Mouse (Mus musculus) activated CD4-positive, CD25-positive, alpha-beta regulatory T cell, adult 4 months (primary cell): ENCODE data around the gene Rnls. TPM values are rescaled to one million over a fixed set of nuclear protein-coding genes. Genes with fewer than 3 reads are reported as not detected.

Source experiments
- ATAC-seq: one replicate; pipeline ENCODE4 v1.8.0; 2017
- polyA plus RNA-seq, 2 experiments: library from polyadenylated mRNA; unstranded; fragments of 100-300 nt; shearing (Covaris generic); gene quantifications; one replicate each; pipeline ENCODE4 v1.2.1; 2017

Rnls gene
- polyA plus RNA-seq, 2 experiments from 2014 or later: 3.5 to 5.8 TPM

GRCm38 (mm10) chr19:33102008-33102782, 289.9 kb downstream of the Rnls start:
- peak; percentile 53 for ATAC-seq

GRCm38 (mm10) chr19:33101093-33102007, 290.7 kb downstream of the Rnls start:
- ATAC-seq: peak; percentile 79

DNA sequence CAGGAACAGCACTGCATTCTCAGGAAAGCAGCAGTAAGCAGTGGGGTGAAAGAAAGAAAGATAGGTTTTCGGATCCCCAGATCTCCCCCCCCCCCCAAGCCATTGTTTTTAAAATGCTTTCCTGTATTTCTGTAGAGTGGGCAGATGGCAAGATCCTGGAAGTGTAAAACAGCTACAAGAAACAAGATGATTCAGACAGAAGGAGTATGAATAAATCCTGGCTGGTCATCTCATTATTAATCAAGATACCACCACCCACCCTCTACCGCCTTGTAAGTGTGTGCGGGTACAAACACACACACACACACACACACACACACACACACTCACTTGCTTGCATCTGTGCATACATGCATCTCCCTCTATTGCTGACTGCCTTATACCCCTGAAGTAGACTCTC, 291.5 kb downstream of the Rnls start:
- ATAC-seq: no peak

GRCm38 (mm10) chr19:33100031-33100430, 292.1 kb downstream of the Rnls start:
- ATAC-seq: no peak

- no peak for ATAC-seq
Measured at GRCm38 (mm10) chr19:33099201-33099788, 292.8 kb downstream of the Rnls start.

- no peak for ATAC-seq
Measured at GRCm38 (mm10) chr19:33097691-33098090, 294.4 kb downstream of the Rnls start.

GRCm38 (mm10) chr19:33096581-33096980, 295.5 kb downstream of the Rnls start:
- no peak for ATAC-seq

DNA sequence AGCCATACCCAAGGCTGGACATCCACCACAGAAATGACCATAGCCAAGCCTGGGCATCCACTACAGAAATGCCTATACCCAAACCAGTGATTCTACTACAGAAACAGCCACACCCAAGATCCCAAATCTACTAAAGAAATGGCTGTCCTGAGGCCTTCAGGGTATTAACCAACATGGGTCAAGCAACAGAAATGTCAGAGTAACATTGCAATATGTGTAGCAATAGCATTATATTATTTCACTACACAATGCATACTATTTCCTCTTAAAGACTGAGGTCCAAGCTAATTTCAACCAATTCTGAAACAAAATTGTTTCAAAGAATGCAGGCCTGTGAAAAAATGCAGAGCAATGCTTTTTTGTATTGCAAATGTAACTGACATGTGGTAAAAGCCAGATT, 299.5 kb downstream of the Rnls start:
- no peak for ATAC-seq

- ATAC-seq: no peak
Measured at GRCm38 (mm10) chr19:33091324-33091723, 300.8 kb downstream of the Rnls start.

GRCm38 (mm10) chr19:33088868-33089267, 303.2 kb downstream of the Rnls start:
- ATAC-seq: no peak

GRCm38 (mm10) chr19:33087961-33088360, 304.1 kb downstream of the Rnls start:
- ATAC-seq: no peak

Other genes with a start within 250 kb of the Rnls start
- gene Lipo4, start 125.5 kb upstream of the Rnls start, polyA plus RNA-seq: not detected
- not detected for gene Gm8978, start 233.0 kb upstream of the Rnls start, polyA plus RNA-seq